Mouse (Mus musculus) B cell, adult 2 months (primary cell): ENCODE measurements around the gene Unc50.

Experiments used
- DNase-seq, 2 experiments: peaks; one replicate each; pipeline ENCODE4 v3.0.0; 2022

Unc50 gene

GRCm38 (mm10) chr1:37488531-37488930 lies 58.6 kb downstream of the Unc50 start:
- no peak for DNase-seq
